ENCODE assay signal across 26 mouse cellular contexts in the genomic region with DNA sequence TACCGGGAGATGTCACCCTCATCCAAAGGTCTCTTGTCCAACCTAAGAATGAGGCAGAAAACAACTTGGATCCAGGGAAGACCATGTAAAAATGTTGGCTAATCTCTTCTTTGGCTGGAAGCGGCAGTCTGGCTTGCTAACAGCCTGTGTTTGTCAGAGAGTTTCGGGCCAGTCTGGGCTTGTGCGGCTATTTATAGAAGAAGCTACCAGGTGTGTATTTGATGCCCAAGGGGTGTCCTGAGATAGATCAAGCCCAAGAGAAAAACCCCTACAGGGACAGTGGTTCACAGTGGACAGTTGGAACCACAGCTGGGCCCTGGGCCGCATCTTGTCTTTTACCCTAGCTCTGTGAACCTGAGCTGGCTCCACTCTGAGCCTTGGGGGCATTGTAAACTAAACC. TPM values are rescaled to one million over a fixed set of nuclear protein-coding genes. Genes with fewer than 3 reads are reported as not detected.
"Had no signal": no experiment of that assay in that cellular context is flagged by ENCODE, and none has a peak within 500 bp of the region (broad histone marks: within the 10 kb centered on the region; RNA-seq: fewer than 3 reads in every experiment).

No protein-coding gene starts in this region.

- H3K36me3 ChIP-seq: neural tube, embryonic 12.5 days; neural tube, embryonic 13.5 days; neural tube, embryonic 15.5 days; stomach, embryonic 15.5 days had no signal

- H3K27me3 ChIP-seq: neural tube, embryonic 12.5 days; neural tube, embryonic 13.5 days; neural tube, embryonic 15.5 days had no signal

- H3K4me2 ChIP-seq: neural tube, embryonic 12.5 days; neural tube, embryonic 13.5 days; neural tube, embryonic 15.5 days; stomach, embryonic 15.5 days had no signal

- H3K9me3 ChIP-seq: neural tube, embryonic 12.5 days; neural tube, embryonic 13.5 days; neural tube, embryonic 15.5 days; stomach, embryonic 15.5 days had no signal

- H3K27ac ChIP-seq: neural tube, embryonic 12.5 days; neural tube, embryonic 13.5 days; neural tube, embryonic 15.5 days; stomach, embryonic 15.5 days; stomach, postnatal 0 days had no signal

- H3K4me1 ChIP-seq: neural tube, embryonic 15.5 days; stomach, embryonic 15.5 days had no signal

- H3K9ac ChIP-seq: neural tube, embryonic 12.5 days; neural tube, embryonic 13.5 days; neural tube, embryonic 15.5 days; stomach, embryonic 15.5 days had no signal

- DNase-seq: retina, postnatal 1 day; right cerebral cortex, adult 18-20 months; right cerebral cortex, postnatal 14 days; right cerebral cortex, postnatal 4 days; spleen, adult 18-20 months; thymus, adult 18-20 months; thymus, adult 2 months; thymus, postnatal 14 days; thymus, postnatal 25 days; thymus, postnatal 36 days; thymus, postnatal 4 days had no signal

- H3K4me3 ChIP-seq: neural tube, embryonic 12.5 days; neural tube, embryonic 13.5 days; neural tube, embryonic 15.5 days; stomach, embryonic 15.5 days had no signal

RNA-seq across cellular contexts. Expression of gene Gpr12, which starts 21.9 kb away (rescaled TPM):
- total RNA-seq: neutrophil, adult 5-6 weeks had no signal
- polyA plus RNA-seq: small intestine, adult 2 months; stomach, embryonic 14.5 days; testis, adult 2 months; urinary bladder, adult 2 months had no signal

RNA-seq across cellular contexts. Expression of gene Gm3415, which starts 51.0 kb away (rescaled TPM):
- total RNA-seq: neutrophil, adult 5-6 weeks had no signal
- polyA plus RNA-seq: neural tube, embryonic 11.5 days; neural tube, embryonic 12.5 days; neural tube, embryonic 13.5 days; neural tube, embryonic 14.5 days; neural tube, embryonic 15.5 days; small intestine, adult 2 months; spleen, adult 2 months; stomach, embryonic 14.5 days; stomach, embryonic 15.5 days; stomach, embryonic 16.5 days; stomach, postnatal 0 days; thymus, adult 2 months; thymus, postnatal 0 days; urinary bladder, adult 2 months had no signal
